Comparison of ENCODE assay signal across 20 mouse cellular contexts in the genomic region with DNA sequence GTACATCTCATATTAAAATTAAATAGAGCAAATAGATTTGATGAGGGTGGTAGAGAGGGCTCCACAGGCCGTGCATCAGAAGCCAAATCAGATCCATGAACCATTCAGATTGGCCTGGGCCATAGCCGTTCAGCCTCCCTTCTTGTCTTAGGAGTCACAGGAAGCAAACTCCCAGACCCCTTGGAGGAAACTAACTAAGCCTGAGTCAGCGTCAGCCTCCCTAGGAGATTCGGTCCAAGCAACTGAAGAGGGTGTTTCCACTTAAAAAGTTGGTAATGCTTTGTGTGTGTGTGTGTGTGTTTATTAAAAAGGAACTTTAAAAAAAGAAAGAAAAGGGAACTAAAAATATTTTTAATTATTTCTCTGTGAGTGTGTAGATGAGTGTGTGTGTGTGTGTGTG. TPM values are rescaled to one million over a fixed set of nuclear protein-coding genes. Genes with fewer than 3 reads are reported as not detected.
DNase-seq lines count a peak whose midpoint lies in the region; ATAC-seq and TF ChIP-seq lines count a peak whose summit lies in the region.
"Had no signal": no experiment of that assay in that cellular context is flagged by ENCODE, and none has a peak within 500 bp of the region (broad histone marks: within the 10 kb centered on the region; RNA-seq: fewer than 3 reads in every experiment).

No protein-coding gene starts in this region.

- no peaks in the 10 kb centered on the region for H3K27me3 ChIP-seq in hindbrain, postnatal 0 days (ENCODE audit: insufficient read depth, low read length)
- peaks cover 32% of the 10 kb centered on the region for H3K27me3 ChIP-seq in hindbrain, embryonic 12.5 days
- no peaks in the 10 kb centered on the region for H3K27me3 ChIP-seq in stomach, embryonic 16.5 days (ENCODE audit: control insufficient read depth, insufficient read depth, low read length)
- H3K27me3 ChIP-seq in stomach, postnatal 0 days (ENCODE audit: control insufficient read depth, insufficient read depth, low read length), result no peaks in the 10 kb centered on the region
- no peaks in the 10 kb centered on the region for H3K27me3 ChIP-seq in midbrain, postnatal 0 days (ENCODE audit: insufficient read depth, low read length)

- peak overlapping the region; percentile 31 for H3K27ac ChIP-seq in gastrocnemius, adult 2 months
- 0 out of 2 replicates have a peak overlapping the region, but pooled peaks have one; percentile 12 for H3K27ac ChIP-seq in hindbrain, postnatal 0 days
- no peak overlapping the region for H3K27ac ChIP-seq in hindbrain, embryonic 12.5 days
- H3K27ac ChIP-seq in stomach, embryonic 16.5 days (ENCODE audit: low read length), result no peak overlapping the region
- no peak overlapping the region for H3K27ac ChIP-seq in stomach, postnatal 0 days (replicated peaks)
- H3K27ac ChIP-seq in midbrain, postnatal 0 days (ENCODE audit: low read depth, low read length), result no peak overlapping the region
- H3K27ac ChIP-seq: embryonic facial prominence, embryonic 13.5 days; forebrain, embryonic 10.5 days; hindbrain, embryonic 10.5 days; neural tube, embryonic 15.5 days had no signal

- TF ChIP-seq CTCF in gastrocnemius, adult 2 months (IDR thresholded peaks at IDR 0.05), result no peak
- TF ChIP-seq CTCF in hindbrain, postnatal 0 days (IDR thresholded peaks at IDR 0.05; ENCODE audit: low read depth), result no peak
- no peak for TF ChIP-seq CTCF in stomach, postnatal 0 days (IDR thresholded peaks at IDR 0.05; ENCODE audit: low read depth)
- TF ChIP-seq CTCF in midbrain, postnatal 0 days (IDR thresholded peaks at IDR 0.05), result no peak

- ATAC-seq in hindbrain, postnatal 0 days, result no peak
- no peak for ATAC-seq in hindbrain, embryonic 12.5 days (ENCODE audit: low FRiP score)
- no peak for ATAC-seq in stomach, embryonic 16.5 days (ENCODE audit: insufficient read depth, low FRiP score)
- ATAC-seq in stomach, postnatal 0 days (ENCODE audit: low FRiP score, low TSS enrichment), result no peak
- no peak for ATAC-seq in midbrain, postnatal 0 days (ENCODE audit: low FRiP score)
- ATAC-seq: inflammation-experienced regulatory T-cells, adult 6 months had no signal

- peak; percentile 31 for DNase-seq in gastrocnemius, adult 2 months
- no peak for DNase-seq in gastrocnemius, postnatal 4 days (ENCODE audit: low spot score in 2 of 2)
- no peak for DNase-seq in hindbrain, postnatal 0 days (ENCODE audit: low spot score)
- no peak for DNase-seq in stomach, postnatal 0 days (ENCODE audit: low spot score)
- no peak for DNase-seq in urinary bladder, postnatal 14 days (ENCODE audit: low spot score)
- DNase-seq in midbrain, postnatal 0 days (ENCODE audit: low spot score), result no peak
- DNase-seq: adrenal gland, postnatal 14 days; cerebellum, adult 2 months; kidney, adult 9 months; kidney, postnatal 4 days; liver; right cerebral cortex, postnatal 25 days; thymus, postnatal 25 days had no signal

- H3K9me3 ChIP-seq in hindbrain, postnatal 0 days (ENCODE audit: low read length), result no peaks in the 10 kb centered on the region
- no peaks in the 10 kb centered on the region for H3K9me3 ChIP-seq in hindbrain, embryonic 12.5 days (replicated peaks)
- no peaks in the 10 kb centered on the region for H3K9me3 ChIP-seq in stomach, embryonic 16.5 days (replicated peaks; ENCODE audit: control insufficient read depth, low read length)
- H3K9me3 ChIP-seq in stomach, postnatal 0 days (ENCODE audit: control insufficient read depth, low read length), result no peaks in the 10 kb centered on the region
- no peaks in the 10 kb centered on the region for H3K9me3 ChIP-seq in midbrain, postnatal 0 days (ENCODE audit: low read length)
- H3K9me3 ChIP-seq: embryonic facial prominence, embryonic 13.5 days; forebrain, embryonic 10.5 days; hindbrain, embryonic 10.5 days; neural tube, embryonic 15.5 days had no signal

- H3K4me3 ChIP-seq in gastrocnemius, adult 2 months, result no peak overlapping the region
- H3K4me3 ChIP-seq in hindbrain, postnatal 0 days (ENCODE audit: low read length), result no peak overlapping the region
- no peak overlapping the region for H3K4me3 ChIP-seq in hindbrain, embryonic 12.5 days
- H3K4me3 ChIP-seq in stomach, embryonic 16.5 days (replicated peaks; ENCODE audit: low read length), result no peak overlapping the region
- H3K4me3 ChIP-seq in stomach, postnatal 0 days (ENCODE audit: low read depth, low read length), result no peak overlapping the region
- H3K4me3 ChIP-seq in midbrain, postnatal 0 days (ENCODE audit: low read depth, low read length), result no peak overlapping the region
- H3K4me3 ChIP-seq: embryonic facial prominence, embryonic 13.5 days; hindbrain, embryonic 10.5 days; neural tube, embryonic 15.5 days had no signal

- no peak for TF ChIP-seq EP300 in stomach, postnatal 0 days (optimal IDR thresholded peaks at IDR 0.05)

- WGBS in hindbrain, postnatal 0 days, result 49% methylated on average over 4 of the region's 4 CpGs
- WGBS in hindbrain, embryonic 12.5 days, result 55% methylated on average over 4 of the region's 4 CpGs
- WGBS in stomach, embryonic 16.5 days, result 67% methylated on average over 4 of the region's 4 CpGs
- WGBS in stomach, postnatal 0 days, result 66% methylated on average over 4 of the region's 4 CpGs
- WGBS in midbrain, postnatal 0 days, result 44% methylated on average over 4 of the region's 4 CpGs

- H3K36me3 ChIP-seq in hindbrain, postnatal 0 days (ENCODE audit: insufficient read depth, low read length), result no peaks in the 10 kb centered on the region
- H3K36me3 ChIP-seq in hindbrain, embryonic 12.5 days, result no peaks in the 10 kb centered on the region
- H3K36me3 ChIP-seq in stomach, embryonic 16.5 days (ENCODE audit: control insufficient read depth, insufficient read depth, low read length), result no peaks in the 10 kb centered on the region
- no peaks in the 10 kb centered on the region for H3K36me3 ChIP-seq in stomach, postnatal 0 days (ENCODE audit: control insufficient read depth, insufficient read depth, low read length)
- H3K36me3 ChIP-seq in midbrain, postnatal 0 days (ENCODE audit: insufficient read depth, low read length), result no peaks in the 10 kb centered on the region
- H3K36me3 ChIP-seq: embryonic facial prominence, embryonic 13.5 days; forebrain, embryonic 10.5 days; hindbrain, embryonic 10.5 days; neural tube, embryonic 15.5 days had no signal

- intact Hi-C loops in gastrocnemius, adult 2 months (cut with DNase I), result no loop called here

- peaks cover 5% of the 10 kb centered on the region; the same call in 1 of the 2 replicates for H3K4me1 ChIP-seq in hindbrain, postnatal 0 days (ENCODE audit: insufficient read depth, low read length)
- peaks cover 34% of the 10 kb centered on the region for H3K4me1 ChIP-seq in hindbrain, embryonic 12.5 days
- peaks cover 9% of the 10 kb centered on the region for H3K4me1 ChIP-seq in stomach, embryonic 16.5 days (ENCODE audit: control insufficient read depth, insufficient read depth, low read length)
- H3K4me1 ChIP-seq in stomach, postnatal 0 days (replicated peaks; ENCODE audit: control insufficient read depth, insufficient read depth), result no peaks in the 10 kb centered on the region; the same call in 1 of the 2 replicates
- H3K4me1 ChIP-seq in midbrain, postnatal 0 days (ENCODE audit: insufficient read depth, low read length), result peaks cover 5% of the 10 kb centered on the region; the same call in 1 of the 2 replicates

- H3K9ac ChIP-seq in hindbrain, postnatal 0 days (replicated peaks; ENCODE audit: low read length), result no peak overlapping the region
- H3K9ac ChIP-seq in hindbrain, embryonic 12.5 days, result no peak overlapping the region
- no peak overlapping the region for H3K9ac ChIP-seq in stomach, embryonic 16.5 days (ENCODE audit: low read length)
- no peak overlapping the region for H3K9ac ChIP-seq in stomach, postnatal 0 days (ENCODE audit: low read length)
- no peak overlapping the region for H3K9ac ChIP-seq in midbrain, postnatal 0 days (replicated peaks; ENCODE audit: low read length, poor library complexity, severe bottlenecking)
- H3K9ac ChIP-seq: embryonic facial prominence, embryonic 13.5 days; neural tube, embryonic 15.5 days had no signal

- peak overlapping the region; percentile 88 for H3K4me2 ChIP-seq in hindbrain, postnatal 0 days (ENCODE audit: low read depth, low read length)
- H3K4me2 ChIP-seq in hindbrain, embryonic 12.5 days (replicated peaks), result no peak overlapping the region
- peak overlapping the region; percentile 10; the same call in 1 of the 2 replicates for H3K4me2 ChIP-seq in stomach, embryonic 16.5 days (ENCODE audit: low read depth, low read length)
- no peak overlapping the region for H3K4me2 ChIP-seq in stomach, postnatal 0 days (replicated peaks; ENCODE audit: low read depth)
- no peak overlapping the region for H3K4me2 ChIP-seq in midbrain, postnatal 0 days (ENCODE audit: low read depth, low read length, poor library complexity, severe bottlenecking)

RNA-seq across cellular contexts. Expression of gene Csrp1, which starts 35.0 kb away (rescaled TPM):
- total RNA-seq in gastrocnemius, adult 2 months (2021), result 10 to 100 TPM; 18.9 to 25.0 TPM
- total RNA-seq in gastrocnemius, postnatal 4 days (2021), result 100 to 1,000 TPM; 109 to 114 TPM
- 93.1 and 95.2 TPM in 2 replicates for total RNA-seq in hindbrain, postnatal 0 days (2014; rRNA removed)
- 33.0 and 35.2 TPM in 2 replicates for polyA plus RNA-seq in hindbrain, postnatal 0 days (2015; fragmentation: Nextera tagmentation; extraction: Ambion mirVana)
- polyA plus RNA-seq in hindbrain, embryonic 12.5 days (2016; fragmentation: Nextera tagmentation; extraction: Ambion mirVana), result 47.7 and 54.1 TPM in 2 replicates
- polyA plus RNA-seq in stomach, embryonic 16.5 days (2015; fragmentation: Nextera tagmentation; extraction: Ambion mirVana), result 229 and 245 TPM in 2 replicates
- 418 and 496 TPM in 2 replicates for polyA plus RNA-seq in stomach, postnatal 0 days (2015; fragmentation: Nextera tagmentation; extraction: Ambion mirVana)
- 48.1 and 64.3 TPM in 2 replicates for total RNA-seq in midbrain, postnatal 0 days (2014; rRNA removed)
- 21.6 and 25.1 TPM in 2 replicates for polyA plus RNA-seq in midbrain, postnatal 0 days (2015; fragmentation: Nextera tagmentation; extraction: Ambion mirVana)

Comparison
In these comparisons a context has a peak if more than half of its experiments do, and no peak if none do; other contexts are left out.
1. H3K27ac ChIP-seq: peak in gastrocnemius, adult 2 months (single experiment) and hindbrain, postnatal 0 days (single experiment); none in hindbrain, embryonic 12.5 days (single experiment), stomach, embryonic 16.5 days (single experiment), stomach, postnatal 0 days (single experiment) and midbrain, postnatal 0 days (single experiment).
2. H3K4me2 ChIP-seq: peak in hindbrain, postnatal 0 days (single experiment) and stomach, embryonic 16.5 days (single experiment); none in hindbrain, embryonic 12.5 days (single experiment), stomach, postnatal 0 days (single experiment) and midbrain, postnatal 0 days (single experiment).